Mouse (Mus musculus) thymus, postnatal 10 days (tissue): ENCODE data around the gene Vmn1r107.
"Not testable (repeated sequence)": the region's sequence is repeated elsewhere in the genome, so short reads cannot be mapped to it uniquely, and the experiment has no call there.

ENCODE experiments used
- DNase-seq, 2 experiments: peaks; one replicate each; pipeline ENCODE4 v3.0.0; 2021; ENCODE audit warnings: low spot score in 2 of 2

The Vmn1r107 gene

DNA sequence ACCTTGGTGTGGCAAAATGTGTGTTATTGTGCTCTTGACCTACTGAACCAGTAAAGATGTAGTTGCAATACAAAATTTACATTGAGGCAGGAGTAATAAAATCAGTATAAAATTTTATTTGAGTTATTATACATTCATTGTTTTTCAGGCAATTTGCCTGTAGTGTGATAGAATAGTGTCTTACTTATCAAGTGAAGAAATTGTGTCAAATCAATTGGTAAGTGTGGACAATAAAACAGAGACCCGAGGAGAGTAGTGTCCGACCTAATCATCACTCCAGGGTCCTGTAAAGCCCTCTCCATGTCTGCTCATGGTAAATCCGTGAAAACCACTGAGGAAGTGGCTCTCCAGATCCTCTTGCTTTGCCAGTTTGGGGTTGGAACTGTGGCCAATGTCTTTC lies at the start of gene Vmn1r107:
Gene Vmn1r107, plus strand, starts transcription at position 301 of the 400 bp plus-strand sequence.
- not testable (repeated sequence) for DNase-seq

DNA sequence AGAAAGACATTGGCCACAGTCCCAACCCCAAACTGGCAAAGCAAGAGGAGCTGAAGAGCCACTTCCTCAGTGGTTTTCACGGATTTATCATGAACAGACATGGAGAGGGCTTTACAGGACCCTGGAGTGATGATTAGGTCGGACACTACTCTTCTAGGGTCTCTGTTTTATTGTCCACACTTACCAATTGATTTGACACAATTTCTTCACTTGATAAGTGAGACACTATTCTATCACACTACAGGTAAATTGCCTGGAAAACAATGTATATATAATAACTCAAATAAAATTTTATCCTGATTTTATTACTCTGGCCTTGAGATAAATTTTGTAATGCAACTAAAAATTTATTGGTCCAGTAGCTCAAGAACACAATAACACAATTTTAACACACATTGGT lies 34.4 kb downstream of the Vmn1r107 start, which contains the start of gene Vmn1r111:
Gene Vmn1r111, minus strand, starts transcription at position 101 of the 400 bp plus-strand sequence.
- DNase-seq = not testable (repeated sequence)
